Mouse (Mus musculus) limb, embryonic 13.5 days (tissue): Measurements from ENCODE around the gene Ccdc9. TPM values are rescaled to one million over a fixed set of nuclear protein-coding genes. Genes with fewer than 3 reads are reported as not detected.
"Not testable (repeated sequence)": the region's sequence is repeated elsewhere in the genome, so short reads cannot be mapped to it uniquely, and the experiment has no call there.

Source experiments
- ATAC-seq: fragments of 200-750 bp; cut with Nextera tagmentation; 2 replicates; pipeline ENCODE4 v1.8.0; 2017; ENCODE audit warnings: low read depth, moderate number of reproducible peaks, moderate TSS enrichment; ENCODE audit not compliant: low FRiP score
- H3K27ac ChIP-seq: fragments of 300-500 bp; sonication (generic); 2 replicates; pipeline ENCODE4 v1.5.1; 2015; ENCODE audit warnings: inconsistent platforms, mild to moderate bottlenecking, moderate library complexity
- H3K27me3 ChIP-seq: fragments of 300-500 bp; sonication (generic); 2 replicates; pipeline ENCODE4 v1.6.1; 2015; ENCODE audit warnings: mild to moderate bottlenecking, inconsistent platforms
- H3K36me3 ChIP-seq: fragments of 300-500 bp; sonication (generic); 2 replicates; pipeline ENCODE4 v1.6.1; 2015; ENCODE audit warnings: inconsistent platforms, mild to moderate bottlenecking, moderate library complexity
- H3K4me1 ChIP-seq: fragments of 300-500 bp; sonication (generic); 2 replicates; pipeline ENCODE4 v1.6.1; 2015; ENCODE audit warnings: inconsistent platforms
- H3K4me2 ChIP-seq: fragments of 300-500 bp; sonication (generic); replicated peaks from 2 replicates; pipeline ENCODE4 v1.6.1; 2015; ENCODE audit warnings: inconsistent platforms, mild to moderate bottlenecking, moderate library complexity
- H3K4me3 ChIP-seq: fragments of 300-500 bp; sonication (generic); 2 replicates; pipeline ENCODE4 v1.5.1; 2015; ENCODE audit warnings: moderate library complexity, mild to moderate bottlenecking, inconsistent platforms
- H3K9ac ChIP-seq: fragments of 300-500 bp; sonication (generic); 2 replicates; pipeline ENCODE4 v1.6.1; 2015; ENCODE audit warnings: mild to moderate bottlenecking, inconsistent platforms
- H3K9me3 ChIP-seq: fragments of 300-500 bp; sonication (generic); 2 replicates; pipeline ENCODE4 v1.6.1; 2016; ENCODE audit warnings: inconsistent platforms
- WGBS: fragments of 180-500 bp; shearing (Covaris S2); methylation state at CpG from one replicate; pipeline ENCODE4 v1.1.7; 2015; 5-methylcytosine and 5-hydroxymethylcytosine counted together
- polyA plus RNA-seq: library from polyadenylated mRNA; unstranded; fragments of >200 nt; fragmentation: Nextera tagmentation; extraction: Ambion mirVana; gene quantifications from 2 replicates; pipeline ENCODE4 v1.2.1, GENCODE M21; 2015

The Ccdc9 gene
- polyA plus RNA-seq, 1 experiment from 2014 or later, result 26.1 TPM

GRCm38 (mm10) chr7:16261097-16261496, 25.5 kb downstream of the Ccdc9 start:
- Histone ChIP-seq H3K9ac (no peak overlapping the region), H3K27ac (no peak overlapping the region), H3K4me2 (no peak overlapping the region), H3K36me3 (no peaks in the 10 kb centered on the region), H3K27me3 (no peaks in the 10 kb centered on the region), H3K4me3 (no peak overlapping the region), H3K4me1 (no peaks in the 10 kb centered on the region), H3K9me3 (peaks cover 13% of the 10 kb centered on the region; the same call in 1 of the 2 replicates)
- ATAC-seq, result no peak
- 73% methylated on average over 1 of the region's 1 CpGs for WGBS

DNA sequence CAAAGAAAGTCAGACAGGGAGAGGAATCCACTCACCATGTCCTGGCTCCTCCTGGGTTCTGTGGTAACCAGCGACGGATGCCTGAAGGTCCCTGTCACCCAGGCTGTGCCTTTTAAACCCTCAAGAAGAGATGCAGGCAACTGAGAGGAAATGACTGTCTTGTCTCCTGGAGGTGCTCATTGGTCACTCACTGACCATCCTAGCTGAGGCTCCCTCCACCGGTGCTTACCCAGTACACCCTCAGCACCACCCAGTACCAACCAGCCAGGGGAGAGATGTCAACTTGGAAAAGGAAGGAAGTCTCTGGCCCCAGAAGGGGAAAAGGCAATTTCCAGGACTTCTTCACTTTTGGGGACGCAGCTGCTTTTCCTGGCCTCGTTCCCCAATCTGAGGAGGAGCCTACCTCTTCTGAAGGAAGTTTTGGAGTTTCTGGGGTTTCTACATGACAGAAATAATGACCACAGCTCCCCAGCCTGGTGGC, 27.4 kb downstream of the Ccdc9 start, which contains the start of gene C5ar1:
C5ar1 (minus strand) TSS at position 431 of the 481 bp plus-strand sequence.
- no peak within 1 kb of the TSS for H3K4me3 ChIP-seq
- no peak within 1 kb of the TSS for H3K27ac ChIP-seq
- H3K36me3 ChIP-seq, result no peaks in the 10 kb centered on the region
- no peaks in the 10 kb centered on the region for H3K9me3 ChIP-seq
- no peaks in the 10 kb centered on the region for H3K27me3 ChIP-seq
- ATAC-seq, result no peak
- no peaks in the 10 kb centered on the region for H3K4me1 ChIP-seq
- no peak within 1 kb of the TSS for H3K4me2 ChIP-seq
- no peak within 1 kb of the TSS for H3K9ac ChIP-seq
- 82% methylated on average over 5 of the region's 5 CpGs for WGBS

GRCm38 (mm10) chr7:16257830-16258229, 28.8 kb downstream of the Ccdc9 start:
- ATAC-seq, result no peak
- 89% methylated on average over 11 of the region's 11 CpGs for WGBS
- Histone ChIP-seq H3K27ac (no peak overlapping the region), H3K9ac (no peak overlapping the region), H3K4me1 (no peaks in the 10 kb centered on the region), H3K9me3 (no peaks in the 10 kb centered on the region), H3K36me3 (no peaks in the 10 kb centered on the region), H3K4me3 (no peak overlapping the region), H3K4me2 (no peak overlapping the region), H3K27me3 (no peaks in the 10 kb centered on the region)

DNA sequence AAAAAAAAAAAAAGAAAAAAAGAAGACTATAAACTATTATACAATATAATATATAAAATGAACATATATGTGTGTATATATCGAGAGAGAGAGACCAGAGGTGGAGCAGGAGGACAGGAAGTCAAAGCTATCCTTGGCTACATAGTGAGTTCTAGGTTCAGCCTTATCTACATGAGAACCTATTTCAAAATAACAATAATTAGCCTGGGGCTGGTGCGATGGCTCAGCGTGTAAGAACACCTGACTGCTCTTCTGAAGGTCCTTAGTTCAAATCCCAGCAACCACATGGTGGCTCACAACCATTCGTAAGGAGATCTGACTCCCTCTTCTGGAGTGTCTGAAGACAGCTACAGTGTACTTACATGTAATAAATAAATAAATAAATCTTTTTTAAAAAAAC, 30.6 kb downstream of the Ccdc9 start:
- WGBS, result 81% methylated on average over 4 of the region's 4 CpGs
- not testable (repeated sequence) for H3K9me3 ChIP-seq, H3K9ac ChIP-seq, H3K4me1 ChIP-seq, H3K36me3 ChIP-seq, H3K27me3 ChIP-seq, ATAC-seq, H3K4me2 ChIP-seq, H3K4me3 ChIP-seq, H3K27ac ChIP-seq

DNA sequence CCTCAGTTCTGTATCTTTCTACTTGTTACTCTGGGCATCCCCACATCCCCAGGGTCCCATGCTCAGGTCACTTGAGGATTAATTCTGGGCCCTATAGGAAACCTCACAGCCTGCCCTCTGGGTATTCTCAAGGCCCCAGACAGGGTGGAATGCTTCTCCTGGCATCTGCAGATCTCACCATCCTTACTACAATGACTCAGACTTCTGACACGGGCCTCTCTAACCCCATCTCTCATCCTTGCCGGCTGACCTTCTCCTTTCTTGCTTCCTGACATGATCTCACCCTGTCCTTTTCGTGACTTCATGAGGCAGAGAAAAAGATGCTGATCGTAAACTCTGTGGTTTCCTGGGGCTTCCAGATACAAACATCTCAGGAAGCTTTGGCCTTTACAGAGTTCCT, 32.4 kb downstream of the Ccdc9 start:
- Histone ChIP-seq H3K4me2 (no peak overlapping the region), H3K9ac (no peak overlapping the region), H3K36me3 (no peaks in the 10 kb centered on the region), H3K4me1 (no peaks in the 10 kb centered on the region), H3K27me3 (no peaks in the 10 kb centered on the region), H3K9me3 (no peaks in the 10 kb centered on the region), H3K27ac (no peak overlapping the region), H3K4me3 (no peak overlapping the region)
- no peak for ATAC-seq
- WGBS, result 67% methylated on average over 4 of the region's 4 CpGs

DNA sequence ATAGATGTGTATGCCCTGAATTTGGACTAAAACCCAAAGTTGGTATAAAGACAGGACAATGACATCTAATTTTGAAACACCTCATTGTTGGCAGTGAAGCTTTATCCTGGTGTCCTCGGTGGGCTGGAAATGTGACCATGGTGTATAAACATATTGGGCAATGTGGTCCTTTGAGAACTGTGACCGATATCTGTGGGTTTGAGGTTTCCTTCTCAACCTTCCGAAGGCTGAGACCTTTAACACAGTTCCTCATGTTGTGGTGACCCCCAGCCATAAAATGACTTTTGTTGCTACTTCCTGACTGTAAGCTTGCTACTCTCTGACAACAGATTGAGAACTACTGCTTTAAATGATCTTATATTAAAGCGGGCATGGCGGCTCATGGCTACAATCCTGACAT, 35.9 kb downstream of the Ccdc9 start:
- Histone ChIP-seq H3K27ac (no peak overlapping the region), H3K4me2 (no peak overlapping the region), H3K4me1 (no peaks in the 10 kb centered on the region), H3K36me3 (no peaks in the 10 kb centered on the region), H3K4me3 (no peak overlapping the region), H3K27me3 (no peaks in the 10 kb centered on the region), H3K9me3 (no peaks in the 10 kb centered on the region), H3K9ac (no peak overlapping the region)
- ATAC-seq, result no peak
- WGBS, result 79% methylated on average over 5 of the region's 5 CpGs

- H3K36me3 ChIP-seq, result no peaks in the 10 kb centered on the region
- no peaks in the 10 kb centered on the region for H3K9me3 ChIP-seq
- WGBS, result 50% methylated on average over 1 of the region's 4 CpGs
- no peak overlapping the region for H3K9ac ChIP-seq
- ATAC-seq, result no peak
- no peaks in the 10 kb centered on the region for H3K27me3 ChIP-seq
- no peak overlapping the region for H3K4me2 ChIP-seq
- no peak overlapping the region for H3K4me3 ChIP-seq
- no peak overlapping the region for H3K27ac ChIP-seq
- H3K4me1 ChIP-seq, result no peaks in the 10 kb centered on the region
Measured at GRCm38 (mm10) chr7:16245958-16246357, 40.6 kb downstream of the Ccdc9 start.

- Histone ChIP-seq H3K27me3 (no peaks in the 10 kb centered on the region), H3K27ac (no peak within 1 kb of the TSS), H3K4me2 (no peak within 1 kb of the TSS), H3K4me3 (no peak within 1 kb of the TSS), H3K36me3 (no peaks in the 10 kb centered on the region), H3K4me1 (no peaks in the 10 kb centered on the region), H3K9me3 (no peaks in the 10 kb centered on the region), H3K9ac (no peak within 1 kb of the TSS)
- ATAC-seq, result no peak
- WGBS, result 67% methylated on average over 5 of the region's 5 CpGs
Measured at GRCm38 (mm10) chr7:16244067-16244466, 42.5 kb downstream of the Ccdc9 start, which contains the start of gene C5ar2. TSS of gene C5ar2 (minus strand) at chr7:16244154.

DNA sequence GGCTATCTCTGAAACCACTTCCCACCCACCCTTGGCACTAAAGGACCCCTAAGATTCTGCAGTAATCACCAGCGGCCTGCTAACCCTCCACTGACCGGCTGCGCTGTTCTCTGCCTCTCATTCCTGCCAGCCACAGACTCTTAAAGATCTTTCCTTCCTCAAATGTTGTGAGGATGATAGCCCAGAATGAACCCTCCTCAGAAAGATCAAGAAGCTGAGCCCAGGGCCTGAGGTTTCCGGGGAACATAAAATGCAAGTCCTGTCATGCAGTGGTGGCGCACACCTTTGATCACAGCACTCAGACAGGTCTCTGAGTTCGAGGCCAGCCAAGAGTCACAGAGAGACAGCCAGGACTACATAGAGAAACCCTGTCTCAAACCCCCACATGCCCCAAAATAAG, 44.4 kb downstream of the Ccdc9 start:
- 78% methylated on average over 6 of the region's 6 CpGs for WGBS
- no peak for ATAC-seq

DNA sequence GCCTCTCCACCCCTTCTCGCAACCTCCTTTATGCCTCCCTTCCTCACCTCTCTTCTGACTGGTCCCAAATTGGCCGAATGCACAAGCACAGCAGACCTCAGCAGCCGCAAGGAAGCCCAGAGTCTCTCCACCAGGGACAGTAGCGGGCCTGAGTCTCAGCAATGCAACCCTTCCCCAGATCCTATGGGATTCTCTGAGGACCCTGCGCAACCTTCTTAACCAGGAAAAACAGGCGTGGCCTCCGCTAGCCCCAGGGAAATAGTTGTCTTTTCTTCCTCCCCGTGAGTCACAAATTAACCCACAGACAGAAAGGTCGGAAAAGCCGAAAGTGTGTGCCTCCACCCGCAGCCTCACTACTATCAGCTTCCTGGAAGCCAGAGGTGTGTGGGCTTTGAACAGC, 44.8 kb downstream of the Ccdc9 start:
- Histone ChIP-seq H3K9me3 (no peaks in the 10 kb centered on the region), H3K27me3 (no peaks in the 10 kb centered on the region), H3K9ac (no peak overlapping the region), H3K4me2 (no peak overlapping the region), H3K4me1 (no peaks in the 10 kb centered on the region), H3K4me3 (no peak overlapping the region), H3K36me3 (no peaks in the 10 kb centered on the region), H3K27ac (no peak overlapping the region)
- WGBS, result 52% methylated on average over 11 of the region's 11 CpGs
- ATAC-seq, result no peak

More for the DNA sequence above, 44.4 kb downstream of the Ccdc9 start:
- H3K27ac ChIP-seq, result no peak overlapping the region
- no peak overlapping the region for H3K4me3 ChIP-seq
- no peak overlapping the region for H3K4me2 ChIP-seq
- H3K9ac ChIP-seq, result no peak overlapping the region
- no peaks in the 10 kb centered on the region for H3K4me1 ChIP-seq
- no peaks in the 10 kb centered on the region for H3K27me3 ChIP-seq
- no peaks in the 10 kb centered on the region for H3K36me3 ChIP-seq
- no peaks in the 10 kb centered on the region for H3K9me3 ChIP-seq

- ATAC-seq, result no peak
- H3K9me3 ChIP-seq, result no peaks in the 10 kb centered on the region
- no peak overlapping the region for H3K27ac ChIP-seq
- no peaks in the 10 kb centered on the region for H3K36me3 ChIP-seq
- no peaks in the 10 kb centered on the region for H3K4me1 ChIP-seq
- H3K9ac ChIP-seq, result no peak overlapping the region
- no peak overlapping the region for H3K4me3 ChIP-seq
- 79% methylated on average over 1 of the region's 1 CpGs for WGBS
- no peaks in the 10 kb centered on the region for H3K27me3 ChIP-seq
- no peak overlapping the region for H3K4me2 ChIP-seq
Measured at GRCm38 (mm10) chr7:16240978-16241303, 45.7 kb downstream of the Ccdc9 start.

DNA sequence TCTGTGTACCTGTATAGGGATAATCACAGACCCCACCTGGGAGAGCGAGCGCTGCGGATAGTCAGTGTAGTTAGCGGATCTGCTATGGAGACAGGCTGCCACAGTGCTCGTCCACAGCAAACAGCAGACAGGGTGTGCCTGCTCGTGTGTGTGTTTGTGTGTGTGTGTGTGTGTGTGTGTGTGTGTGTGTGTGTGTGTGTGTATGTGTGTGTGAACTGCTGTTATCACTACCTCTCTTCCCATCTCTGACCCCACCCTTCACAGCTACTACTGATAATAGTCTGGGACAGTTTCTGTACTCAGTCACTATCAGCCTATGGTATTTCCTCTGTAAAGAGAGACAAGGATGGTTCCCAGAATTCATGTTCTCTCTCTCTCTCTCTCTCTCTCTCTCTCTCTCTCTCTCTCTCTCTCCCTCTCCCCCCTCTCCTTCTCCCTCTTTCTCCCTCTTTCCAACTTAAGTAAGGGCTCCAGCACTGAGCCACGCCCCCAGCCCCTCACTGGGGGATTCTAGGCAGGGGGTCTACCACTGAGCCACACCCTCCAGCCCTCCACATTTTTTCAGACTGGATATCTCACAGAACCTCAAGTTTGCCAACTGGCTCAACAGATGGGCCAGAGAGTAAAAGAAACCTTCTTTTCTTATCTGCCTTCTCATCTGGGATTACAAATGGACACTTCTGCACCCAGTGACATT, 46.2 kb downstream of the Ccdc9 start:
- Histone ChIP-seq H3K27ac (no peak overlapping the region), H3K4me2 (no peak overlapping the region), H3K36me3 (no peaks in the 10 kb centered on the region), H3K27me3 (no peaks in the 10 kb centered on the region), H3K9ac (no peak overlapping the region), H3K4me1 (no peaks in the 10 kb centered on the region), H3K9me3 (no peaks in the 10 kb centered on the region), H3K4me3 (no peak overlapping the region)
- 74% methylated on average over 7 of the region's 7 CpGs for WGBS
- ATAC-seq, result no peak

GRCm38 (mm10) chr7:16239554-16239997, 47.0 kb downstream of the Ccdc9 start:
- no peak for ATAC-seq
- 60% methylated on average over 9 of the region's 9 CpGs for WGBS
- Histone ChIP-seq H3K27ac (no peak overlapping the region), H3K27me3 (no peaks in the 10 kb centered on the region), H3K4me2 (no peak overlapping the region), H3K4me3 (no peak overlapping the region), H3K9ac (no peak overlapping the region), H3K36me3 (no peaks in the 10 kb centered on the region), H3K9me3 (no peaks in the 10 kb centered on the region), H3K4me1 (no peaks in the 10 kb centered on the region)
